Mouse (Mus musculus): ENCODE measurements at regions not wholly inside any gene's neighbourhood (a gene's known extent, or its start where the extent isn't known, plus 50 kb on each side); places are given as distances from the start of the nearest gene placed in this dataset.

DNA sequence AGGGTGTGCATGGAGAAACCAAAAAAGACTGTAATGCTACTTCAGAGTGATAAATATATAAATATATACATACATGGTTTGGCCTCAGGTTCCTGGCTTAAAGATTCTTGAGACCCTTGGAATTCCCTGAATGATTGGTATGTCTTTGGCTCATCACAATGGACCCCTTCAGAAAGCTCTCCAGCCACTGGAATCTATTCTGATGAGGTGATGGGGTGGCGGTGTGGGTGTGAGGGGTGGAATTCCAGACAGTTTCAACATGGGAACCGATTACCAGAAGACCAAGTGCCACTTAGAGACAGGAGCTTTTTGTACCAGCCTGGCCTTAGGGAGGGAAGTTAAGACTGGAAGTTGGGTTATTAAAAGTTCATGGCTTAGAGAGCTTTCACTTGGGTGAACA is 190.1 kb downstream of the Galc start:
- TF ChIP-seq MAFK (IDR thresholded peaks at IDR 0.05; ENCODE audit: insufficient read depth, low read depth, low read length) (no peak), ZNF384 (IDR thresholded peaks at IDR 0.05; ENCODE audit: low read depth, low read length) (no peak)
